Mouse (Mus musculus) Muller cell, postnatal 12 days (primary cell): ENCODE results near the gene Foxn3.

Source experiments
- DNase-seq: peaks from one replicate; pipeline ENCODE4 v3.0.0-alpha.2; 2015; ENCODE audit errors: inconsistent ontology term

Gene Foxn3

DNA sequence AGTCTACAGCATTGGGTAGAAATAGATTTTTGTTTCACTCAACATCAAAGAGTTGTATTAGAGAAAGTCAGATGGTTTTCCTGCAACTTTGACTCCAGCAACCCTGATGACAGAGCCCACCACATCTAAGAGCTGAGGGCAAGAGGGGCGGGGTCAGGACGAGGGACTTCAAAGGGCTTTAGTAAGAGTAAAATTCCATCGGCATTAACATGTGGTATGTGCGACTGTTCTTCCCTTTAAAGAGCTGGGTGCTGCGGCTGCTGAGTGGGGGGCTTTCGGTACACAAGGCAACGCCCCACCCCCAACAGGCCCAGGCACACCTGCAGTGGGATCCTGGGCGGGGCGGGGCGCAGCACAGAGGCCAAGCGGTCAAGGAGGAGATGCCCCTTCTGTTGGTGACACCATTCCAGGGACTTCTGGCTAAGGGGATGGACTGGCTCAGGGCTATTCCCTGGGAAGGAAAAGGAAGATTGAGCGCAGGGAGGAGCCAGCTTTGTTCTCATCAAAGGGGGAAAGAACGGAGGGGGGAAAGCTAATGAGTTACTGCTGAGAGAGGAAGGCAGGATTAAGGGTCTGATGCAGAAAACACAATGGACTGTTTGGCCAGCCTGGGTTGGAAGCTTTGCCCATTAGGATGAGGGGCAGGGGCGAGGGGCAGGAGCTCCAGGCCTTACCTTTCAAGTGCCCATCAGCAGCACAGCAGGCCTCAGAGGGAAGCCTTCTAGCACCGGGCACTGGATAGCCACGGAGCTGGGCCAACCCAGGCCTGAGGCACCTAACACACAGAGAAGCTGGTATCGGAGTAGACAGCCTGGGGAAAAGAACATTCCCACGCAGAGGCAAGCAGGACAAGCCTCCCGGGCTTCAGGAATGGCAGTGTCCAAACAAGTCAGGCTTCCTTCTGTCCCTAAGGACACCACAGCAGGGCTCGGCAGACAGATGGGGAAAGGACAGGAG lies 233.8 kb downstream of the Foxn3 start:
- DNase-seq, result peak; percentile 52

DNA sequence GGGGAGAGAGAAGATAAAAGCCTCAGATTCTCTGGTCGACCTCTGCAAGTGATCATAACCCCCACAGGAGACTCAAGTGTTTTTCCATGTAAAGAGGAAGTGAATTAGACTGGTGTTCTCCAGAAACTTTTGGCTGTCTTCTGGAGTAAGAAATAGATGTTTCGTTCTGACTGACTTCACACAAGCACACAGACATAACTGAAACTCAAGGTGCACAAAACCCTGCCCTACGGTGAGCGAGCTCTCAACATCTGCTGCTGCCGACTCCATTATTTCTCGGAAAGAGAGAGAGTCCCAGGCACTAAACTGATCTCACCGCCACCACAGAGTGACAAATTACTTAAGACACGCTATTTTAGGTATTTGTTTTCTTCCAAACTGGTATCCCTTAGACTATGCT lies 237.2 kb downstream of the Foxn3 start:
- DNase-seq, result no peak

DNA sequence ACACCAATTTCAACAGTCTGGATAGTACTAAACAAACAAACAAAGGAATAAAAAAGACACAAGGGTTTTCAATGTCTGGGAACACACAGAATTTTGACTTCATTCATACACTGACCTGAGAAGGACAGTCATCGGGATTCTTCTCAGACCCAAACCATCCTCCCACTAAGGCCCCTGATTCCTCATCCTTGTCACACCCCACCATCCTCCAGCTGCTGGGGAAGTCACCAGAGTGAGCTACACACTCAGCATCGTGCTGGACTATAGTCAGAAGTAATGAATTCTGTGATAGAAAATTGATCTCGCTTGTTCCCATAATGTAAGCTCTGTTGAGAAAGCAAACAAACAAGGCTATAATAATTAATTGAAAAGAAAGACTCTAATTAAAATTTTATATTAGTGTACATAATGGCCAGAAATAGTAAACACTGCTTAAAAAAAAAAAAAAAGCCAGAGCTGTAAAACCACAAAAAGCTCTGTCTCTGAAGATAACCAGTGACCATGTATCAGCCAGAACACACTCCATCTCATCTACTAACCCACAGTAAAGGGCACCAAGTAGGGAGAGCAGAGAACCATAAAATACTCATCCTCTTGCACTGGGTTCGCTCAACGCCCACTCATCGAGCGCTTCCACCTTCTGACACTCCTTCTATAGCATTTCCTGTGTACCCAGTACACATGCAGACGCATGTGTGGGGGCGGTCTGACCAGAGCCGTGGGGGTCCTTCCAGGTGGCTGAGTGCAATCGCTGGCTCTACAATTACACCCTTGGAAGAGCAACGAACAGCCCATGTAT lies 241.6 kb downstream of the Foxn3 start:
- DNase-seq, result no peak

DNA sequence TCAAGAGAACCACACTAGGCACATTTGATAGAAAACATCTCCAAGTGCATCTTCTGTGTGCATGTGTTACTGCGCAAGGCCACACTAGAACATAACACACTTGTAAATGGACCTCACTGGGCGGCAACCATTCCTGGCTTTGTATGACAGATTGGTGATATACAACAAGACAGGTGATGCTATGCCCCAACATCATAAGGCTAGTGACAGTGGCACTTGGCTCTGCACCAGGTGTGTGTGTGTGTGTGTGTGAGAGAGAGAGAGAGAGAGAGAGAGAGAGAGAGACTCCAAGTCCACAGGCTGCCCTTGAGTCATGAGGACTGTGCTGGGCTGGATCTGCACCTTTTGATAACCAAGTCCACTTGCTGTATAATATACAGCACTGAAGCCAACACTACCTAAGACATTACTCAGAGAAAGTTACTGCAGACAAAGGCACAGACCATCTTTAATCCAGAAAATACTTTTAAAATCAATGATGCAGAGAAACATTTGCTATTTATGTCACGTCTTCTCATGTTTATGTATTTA lies 242.4 kb downstream of the Foxn3 start:
- no peak for DNase-seq

DNA sequence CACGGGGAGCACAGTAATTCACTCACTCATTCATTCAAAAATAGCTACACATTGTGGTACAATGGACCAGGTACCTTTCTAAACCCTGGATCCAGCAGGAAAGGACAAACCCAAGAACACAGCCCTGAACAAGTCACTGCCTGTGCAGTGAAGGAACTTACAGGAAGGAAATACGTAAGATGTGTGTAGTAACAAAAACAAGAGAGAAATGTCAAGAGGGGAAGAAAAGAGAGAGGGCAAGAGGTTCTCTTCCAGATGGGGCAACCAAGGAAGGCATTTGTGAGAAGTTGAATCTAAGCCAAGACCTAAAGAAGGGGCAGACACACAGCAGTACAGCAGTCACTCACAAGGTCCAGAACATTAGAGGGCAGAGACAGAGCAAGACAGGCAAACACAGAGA lies 243.5 kb downstream of the Foxn3 start:
- no peak for DNase-seq

DNA sequence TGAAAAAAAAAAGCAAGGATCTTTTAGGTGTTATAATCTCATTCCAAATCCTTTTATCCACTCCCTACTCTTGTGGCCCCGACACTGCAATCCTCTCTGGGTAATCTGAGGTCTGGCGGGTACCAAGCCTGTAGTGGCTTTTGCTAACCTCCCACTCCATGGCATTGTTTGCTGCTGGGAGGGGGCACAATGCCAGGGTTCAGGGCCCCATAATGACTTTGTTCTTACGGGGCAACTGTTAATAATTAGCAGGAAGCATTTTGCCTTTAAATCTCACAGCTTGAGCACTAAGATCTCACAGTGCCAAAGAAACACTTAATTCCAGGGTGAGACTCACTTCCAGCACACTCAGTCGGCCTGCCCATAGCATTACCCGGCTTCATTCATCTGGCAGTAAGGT lies 244.2 kb downstream of the Foxn3 start:
- peak; percentile 41 for DNase-seq

DNA sequence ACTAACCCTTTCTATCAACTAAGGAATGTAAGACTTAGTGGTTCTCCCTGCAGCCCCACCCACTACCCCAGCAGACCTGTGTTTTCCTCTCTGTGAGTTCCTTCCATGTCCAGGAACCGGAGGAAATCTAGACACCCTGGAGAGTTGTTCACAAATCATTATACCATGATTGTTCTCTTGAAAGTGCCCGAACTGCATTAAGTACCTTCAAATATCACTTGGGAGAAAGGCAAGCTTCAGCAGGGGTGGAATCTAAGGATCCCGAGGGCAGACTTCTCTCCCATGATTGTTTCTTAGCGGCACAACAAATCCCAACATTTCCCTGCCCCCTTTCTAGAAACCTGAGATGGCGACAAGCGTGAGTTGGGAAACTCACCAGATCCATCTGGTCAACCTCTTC lies 247.5 kb downstream of the Foxn3 start:
- no peak for DNase-seq

DNA sequence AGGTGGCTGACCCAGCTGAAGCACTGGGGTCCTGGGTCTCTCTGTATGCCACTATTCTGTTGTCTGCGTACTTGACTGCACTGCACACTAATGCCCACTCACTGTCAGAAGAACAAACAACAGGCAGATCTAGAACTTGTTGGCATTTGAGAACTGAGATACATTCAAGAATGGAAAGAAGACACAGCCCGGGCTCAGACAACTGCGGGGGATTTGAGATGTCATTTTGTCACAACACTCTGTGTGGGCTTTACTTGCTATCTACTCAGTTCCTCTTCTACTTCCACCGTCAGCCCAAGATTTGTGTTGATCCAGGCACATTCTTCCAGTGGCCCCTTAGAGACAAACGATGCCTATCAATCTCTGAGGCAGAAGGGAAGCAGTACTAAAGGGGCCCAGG lies 248.6 kb downstream of the Foxn3 start:
- DNase-seq, result no peak

DNA sequence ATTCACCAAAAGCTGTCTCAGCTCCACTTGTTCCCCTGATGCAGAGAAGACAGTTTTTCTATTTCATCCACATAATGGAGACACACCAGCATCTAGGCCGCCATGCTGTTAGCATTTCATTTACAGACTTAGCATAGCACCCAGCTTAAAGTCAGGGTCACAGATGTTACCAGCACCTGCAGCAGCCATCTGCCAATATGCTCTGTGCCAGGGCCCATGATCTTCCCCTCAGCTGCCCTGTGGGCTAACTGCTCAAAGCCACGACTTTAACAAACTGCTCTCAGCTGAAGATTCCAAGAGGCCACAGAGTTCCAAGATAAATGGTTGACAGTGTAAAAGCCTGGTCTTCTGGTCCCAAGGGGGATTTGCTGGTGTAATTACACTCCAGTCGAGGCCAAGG lies 252.1 kb downstream of the Foxn3 start:
- DNase-seq, result no peak

DNA sequence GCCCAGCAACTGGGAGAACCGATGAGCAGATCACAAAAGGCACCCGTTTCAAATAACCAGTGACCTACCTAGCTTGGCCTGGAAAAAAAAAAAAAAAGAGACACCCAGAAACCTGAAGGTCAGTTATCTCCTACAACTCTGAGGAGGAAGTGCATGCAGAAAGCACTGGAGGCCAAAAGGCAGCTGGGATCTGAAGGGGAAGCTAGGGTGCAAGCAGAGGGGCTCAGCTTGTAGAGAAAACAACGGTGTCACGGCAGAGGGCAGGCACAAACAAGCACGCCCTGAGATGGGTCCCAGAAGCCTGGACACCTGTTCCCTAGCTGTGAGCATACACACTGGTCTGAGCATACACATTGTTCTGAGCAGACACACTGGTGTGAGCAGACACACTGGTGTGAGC lies 253.4 kb downstream of the Foxn3 start:
- no peak for DNase-seq

DNA sequence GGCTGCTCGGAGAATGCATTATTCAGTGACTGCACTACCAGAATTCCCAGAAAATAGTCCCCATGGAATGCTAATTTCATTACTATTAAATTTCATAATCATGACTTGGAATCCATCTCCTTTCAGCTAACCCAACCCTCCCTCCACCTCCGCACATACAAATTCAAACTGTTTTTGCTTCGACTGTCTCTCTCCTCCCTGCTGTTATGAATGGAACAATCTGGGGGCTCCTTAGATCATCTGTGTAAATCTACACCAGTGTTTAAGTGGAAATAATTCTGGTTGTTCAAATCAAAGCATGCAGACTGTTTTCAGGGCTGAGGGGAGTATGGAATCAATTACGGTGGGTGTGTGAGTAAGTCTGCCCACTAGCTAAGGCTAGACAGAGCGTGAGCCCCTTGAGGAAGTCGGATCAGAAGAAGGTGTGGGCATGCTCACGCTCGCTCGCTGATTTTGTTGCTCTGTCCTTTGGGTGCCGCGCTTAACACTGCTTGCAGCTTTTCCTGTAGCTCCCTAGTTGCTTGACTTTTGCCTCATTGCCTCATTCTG lies 254.8 kb downstream of the Foxn3 start:
- no peak for DNase-seq

DNA sequence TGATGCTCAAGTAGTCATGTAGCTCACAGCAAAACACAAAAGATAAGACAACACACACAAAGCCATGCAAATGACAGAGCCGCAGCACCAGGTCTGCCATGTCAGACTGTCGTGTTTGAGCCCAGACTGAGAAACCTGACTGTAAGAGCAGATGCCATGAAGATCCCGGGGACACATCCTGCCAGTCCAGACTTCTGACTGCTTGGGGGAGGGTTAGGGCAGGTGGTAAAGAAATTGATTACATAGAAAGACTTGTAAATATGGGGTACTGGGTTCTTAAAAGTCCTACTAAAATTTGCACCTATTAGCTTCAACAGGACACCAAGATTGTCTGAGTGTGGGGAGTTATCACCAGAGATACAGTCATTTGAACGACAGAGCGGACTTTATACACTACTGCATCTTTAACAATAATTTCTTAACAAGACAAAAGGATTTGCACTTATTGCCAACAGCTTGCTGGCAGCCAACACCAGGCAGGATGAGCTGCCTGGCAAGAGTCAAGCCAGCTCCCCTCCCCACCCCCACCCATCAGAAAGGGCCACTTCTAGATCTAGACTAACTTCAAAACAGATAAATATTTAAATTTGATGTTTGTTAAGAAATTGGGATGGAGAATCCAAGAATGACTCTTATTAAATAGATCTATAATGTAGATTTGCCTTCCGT lies 256.7 kb downstream of the Foxn3 start:
- DNase-seq, result no peak

DNA sequence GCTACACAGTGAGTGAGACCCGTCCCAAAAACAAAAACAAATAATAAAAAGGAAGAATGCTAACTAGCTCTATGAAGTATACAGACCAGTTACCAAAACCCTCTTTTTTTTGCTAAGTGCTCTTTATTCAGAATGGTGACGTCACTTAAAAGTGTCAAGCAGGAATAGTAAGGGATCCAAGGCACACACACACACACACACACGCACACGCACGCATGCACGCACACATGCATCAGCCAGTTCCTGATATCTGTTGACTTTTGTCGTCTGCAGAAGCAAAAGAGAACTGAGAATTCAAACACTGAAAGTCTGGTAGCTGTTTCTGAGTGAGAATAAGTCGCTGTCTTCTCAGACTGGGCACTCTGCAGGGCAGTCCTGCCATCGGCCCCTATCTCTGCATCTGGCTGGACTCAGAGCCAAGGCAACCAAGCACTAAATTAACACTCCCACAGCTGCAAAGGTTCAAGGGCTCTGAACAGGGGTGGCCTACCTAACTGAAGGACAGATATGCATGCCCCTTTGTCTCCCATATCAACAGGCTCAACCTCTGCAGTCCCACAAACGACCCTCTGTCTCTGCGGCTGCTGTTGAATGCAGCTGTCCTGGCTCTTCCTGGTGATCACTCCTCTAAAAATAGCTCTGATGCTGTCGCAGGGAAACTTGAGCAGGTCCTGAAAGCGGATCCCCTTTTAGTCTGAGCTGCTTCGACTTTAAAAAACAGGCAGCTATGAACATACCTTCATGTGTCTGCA lies 257.4 kb downstream of the Foxn3 start:
- DNase-seq, result peak; percentile 29

DNA sequence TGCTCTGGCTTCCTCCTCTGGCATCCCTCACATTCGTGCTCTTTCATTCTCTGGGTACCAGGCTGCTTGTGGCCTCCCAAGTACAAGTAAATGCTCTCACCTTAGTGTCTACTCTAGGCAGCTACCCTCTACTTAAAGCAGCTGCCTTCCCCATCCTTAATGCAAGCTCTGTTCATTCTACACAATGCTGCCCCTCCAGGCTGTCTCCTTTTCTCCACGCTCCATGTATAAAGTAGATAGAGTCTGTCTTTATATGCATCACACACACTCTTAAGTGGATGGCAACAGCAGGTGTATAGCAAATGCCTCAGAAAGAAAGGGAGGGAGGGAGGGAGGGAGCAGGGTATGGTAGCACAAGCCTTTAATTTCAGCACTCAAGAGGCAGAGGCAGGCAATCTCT lies 258.1 kb downstream of the Foxn3 start:
- no peak for DNase-seq

DNA sequence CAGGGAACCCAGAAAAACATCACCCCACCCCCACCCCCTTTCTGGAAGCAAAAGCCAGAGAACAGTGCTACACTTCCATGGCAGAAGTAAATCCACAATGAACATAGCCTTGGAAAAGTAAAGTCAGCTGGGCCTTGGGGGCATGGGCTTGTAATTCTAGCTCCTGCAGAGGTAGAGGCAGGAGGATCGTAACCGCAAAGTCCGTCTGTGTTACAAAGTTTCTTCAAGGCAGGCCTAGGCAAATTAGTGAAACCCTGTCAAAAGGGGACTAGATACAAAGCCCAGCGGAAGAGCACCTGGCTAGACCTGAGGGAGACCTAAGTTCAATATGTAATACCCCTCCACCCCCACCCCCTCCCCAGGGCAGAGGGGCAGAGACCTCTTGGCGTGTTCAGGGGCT lies 259.3 kb downstream of the Foxn3 start:
- DNase-seq, result no peak

DNA sequence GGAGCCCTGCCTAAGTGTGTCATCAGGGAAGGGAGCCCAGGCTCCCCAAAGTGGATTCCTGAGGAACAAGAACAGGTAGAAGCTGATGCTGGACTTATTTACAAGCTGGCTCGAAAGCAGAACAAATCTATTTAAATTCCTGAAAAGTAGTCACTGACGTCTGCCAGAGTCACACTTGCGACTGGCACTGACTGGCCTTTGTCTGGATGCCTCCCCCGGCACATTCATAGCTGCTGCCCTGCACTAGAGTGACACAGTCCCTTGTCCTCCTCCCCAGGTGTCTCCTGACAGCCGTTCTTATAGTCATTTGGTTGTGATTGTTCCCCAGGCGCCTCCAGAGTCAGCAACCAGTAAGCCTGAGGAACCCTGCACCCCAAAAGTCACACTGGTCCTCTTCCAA lies 259.8 kb downstream of the Foxn3 start:
- DNase-seq, result no peak

DNA sequence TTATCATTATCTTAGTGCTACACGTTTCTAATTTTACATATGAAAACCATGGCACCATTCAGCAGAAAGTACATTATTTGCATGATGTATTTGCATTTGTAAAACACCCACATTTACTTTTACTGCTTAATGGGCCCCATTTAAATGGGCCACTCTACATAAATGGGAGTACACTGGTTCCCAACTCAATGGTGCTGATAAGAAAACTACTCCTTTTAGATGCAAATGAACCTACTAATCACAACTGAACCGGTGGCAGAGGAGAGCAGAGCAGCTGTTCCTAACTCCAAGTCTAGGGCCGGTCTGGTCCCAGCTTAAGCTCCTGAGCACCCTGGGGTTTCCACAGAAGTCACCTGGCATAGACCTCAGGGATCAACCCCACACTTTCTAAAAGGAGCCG lies 263.5 kb downstream of the Foxn3 start:
- DNase-seq, result no peak

DNA sequence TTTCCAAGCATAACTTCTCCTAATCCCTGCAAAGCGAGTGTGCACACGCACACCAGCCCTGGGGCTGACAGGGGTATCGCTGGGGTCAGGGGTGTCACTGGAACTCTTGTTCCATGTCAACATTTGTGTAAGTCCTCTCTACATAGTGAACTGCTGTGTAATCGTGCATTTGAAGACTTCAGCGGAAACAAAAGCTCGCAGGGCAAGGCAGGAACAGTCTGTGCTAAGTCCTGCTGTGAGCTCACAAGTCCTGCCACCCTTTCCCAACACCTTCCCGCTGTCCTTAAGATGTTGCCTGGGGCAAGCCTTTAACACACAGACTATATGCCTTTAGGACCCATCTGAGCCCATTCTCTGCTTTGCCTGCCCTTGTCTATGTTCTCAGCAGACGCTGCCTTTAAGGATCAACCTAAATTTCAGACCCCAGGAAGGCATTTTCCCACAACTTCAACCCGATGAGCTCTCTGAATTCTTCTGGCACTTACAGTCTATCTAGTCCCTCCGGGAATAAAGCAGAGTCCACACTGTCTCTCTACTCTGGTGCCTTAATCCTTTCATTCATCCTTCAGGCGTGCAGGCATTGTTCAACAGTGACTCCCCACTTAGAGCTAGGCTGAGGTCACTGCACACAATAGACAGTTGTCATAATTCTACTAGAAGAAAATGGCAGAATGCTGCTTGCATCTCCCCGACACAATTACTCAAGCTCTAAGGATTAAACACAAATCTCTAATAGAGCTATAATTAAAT lies 264.4 kb downstream of the Foxn3 start:
- peak; percentile 52 for DNase-seq

DNA sequence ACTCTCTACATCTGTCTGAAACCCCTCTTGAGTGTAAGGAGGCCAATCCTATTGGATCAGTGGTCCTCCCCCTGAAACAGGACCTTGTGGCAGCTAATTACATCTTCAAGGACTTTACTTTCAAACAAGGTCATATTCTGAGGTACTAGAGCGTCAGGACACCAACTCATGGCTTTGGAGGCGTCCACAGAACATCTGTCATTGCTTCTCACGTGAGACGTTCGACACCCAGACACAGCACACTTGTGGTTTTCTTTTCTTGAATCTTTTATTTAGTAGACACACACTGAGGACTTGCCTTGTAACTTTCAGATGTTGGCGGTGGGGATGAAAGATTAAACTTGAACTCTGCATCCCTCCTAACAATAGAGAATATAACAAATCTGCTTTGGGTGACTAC lies 265.1 kb downstream of the Foxn3 start:
- no peak for DNase-seq

DNA sequence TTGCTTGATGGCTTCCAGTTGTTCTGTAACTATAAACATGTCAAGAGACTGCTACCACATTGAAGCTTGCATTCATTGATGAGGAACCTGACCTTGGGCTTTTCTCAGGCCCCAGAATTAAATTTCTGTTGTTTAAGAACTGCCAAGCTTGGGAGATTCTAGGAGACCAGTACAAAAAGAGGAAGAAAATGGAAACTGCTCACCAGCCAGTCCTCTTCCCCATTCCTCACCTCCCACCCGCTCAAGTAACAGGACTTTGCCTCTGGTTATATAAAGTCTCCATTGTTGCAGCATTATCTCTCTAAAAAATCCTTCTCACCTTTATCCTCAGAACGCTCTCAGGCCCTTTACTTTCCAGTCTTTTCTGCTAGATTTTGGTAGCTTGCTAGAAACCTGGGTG lies 265.6 kb downstream of the Foxn3 start:
- DNase-seq, result no peak
